Mouse (Mus musculus): ENCODE results near the gene Fam161b. TPM values are rescaled to one million over a fixed set of nuclear protein-coding genes. Genes with fewer than 3 reads are reported as not detected.
"Not testable (repeated sequence)": the region's sequence is repeated elsewhere in the genome, so short reads cannot be mapped to it uniquely, and the experiment has no call there.

The Fam161b gene
- total RNA-seq, 4 experiments from 2014 or later: 9.8 to 13.2 (median 11.0) TPM

DNA sequence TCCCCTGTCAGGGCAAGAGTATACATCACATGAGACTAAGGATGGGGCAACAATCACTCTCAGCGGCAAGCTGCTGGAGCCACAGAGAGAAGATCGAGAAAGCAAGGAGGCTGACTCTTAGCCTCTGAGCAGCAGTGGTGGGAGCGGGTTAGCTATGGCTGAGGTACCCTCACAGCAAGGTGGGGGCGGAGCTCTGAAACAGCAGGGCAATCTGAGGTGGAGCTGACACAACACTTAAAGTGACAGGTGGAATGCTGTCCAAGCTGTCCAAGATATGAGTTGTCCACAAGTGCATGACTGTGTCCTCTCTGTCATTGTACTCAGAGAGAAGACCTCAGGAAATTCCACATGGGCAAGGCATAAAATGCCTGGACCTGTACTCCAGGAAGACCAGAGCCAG is 20.7 kb upstream of the Fam161b start:
- DNase-seq (ENCODE audit: low spot score): no peak

DNA sequence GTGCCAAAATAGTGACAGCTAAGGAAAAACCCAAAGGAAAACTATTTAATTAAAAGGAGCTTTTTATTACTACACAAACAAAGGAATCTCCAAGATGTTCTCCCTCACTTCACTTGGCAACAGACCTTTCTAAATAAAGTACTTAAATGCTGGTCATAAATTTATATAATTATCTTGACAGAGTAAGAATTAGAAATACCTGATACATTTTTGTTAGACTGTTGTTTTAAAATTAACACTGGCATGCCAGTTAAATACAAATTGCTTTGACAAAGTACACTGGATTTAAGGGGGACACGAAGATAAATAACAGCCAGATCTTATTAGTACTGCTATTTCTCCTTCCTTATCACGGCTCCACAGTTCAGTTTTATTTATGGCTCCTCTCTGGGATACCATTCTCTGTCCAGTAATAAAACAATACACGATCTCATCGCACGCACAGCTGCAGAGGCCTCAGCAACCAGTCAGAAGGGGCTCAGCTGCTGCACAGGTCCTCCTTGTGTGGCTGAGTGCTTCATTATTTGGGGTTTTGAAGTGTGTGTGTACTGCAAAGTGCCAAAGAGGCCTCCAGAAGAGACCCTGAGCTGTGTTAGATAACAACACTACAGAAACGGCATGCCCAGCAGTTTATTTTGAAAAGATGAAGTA is 12.3 kb upstream of the Fam161b start:
- no peak for DNase-seq (ENCODE audit: low spot score)

DNA sequence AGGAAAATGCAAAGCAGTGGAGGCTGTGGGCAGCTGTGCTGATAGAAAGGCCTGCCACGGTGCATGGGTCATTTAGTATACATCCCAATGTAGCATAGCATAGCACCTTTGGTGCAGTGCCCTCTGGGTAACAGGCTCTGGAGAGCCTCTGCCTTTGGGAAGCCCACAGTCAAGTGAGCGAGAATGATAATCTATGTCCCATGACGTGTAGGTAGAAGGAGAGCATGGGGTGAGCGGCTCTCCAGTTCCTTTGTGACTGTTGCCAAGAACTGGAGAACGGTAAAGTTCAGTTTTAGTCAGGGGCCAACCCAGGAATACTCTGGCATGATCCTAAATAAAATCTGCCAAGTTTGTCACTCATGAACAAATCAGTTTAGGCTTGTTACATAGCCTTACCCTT is 10.0 kb upstream of the Fam161b start:
- no peak for DNase-seq (ENCODE audit: low spot score)

DNA sequence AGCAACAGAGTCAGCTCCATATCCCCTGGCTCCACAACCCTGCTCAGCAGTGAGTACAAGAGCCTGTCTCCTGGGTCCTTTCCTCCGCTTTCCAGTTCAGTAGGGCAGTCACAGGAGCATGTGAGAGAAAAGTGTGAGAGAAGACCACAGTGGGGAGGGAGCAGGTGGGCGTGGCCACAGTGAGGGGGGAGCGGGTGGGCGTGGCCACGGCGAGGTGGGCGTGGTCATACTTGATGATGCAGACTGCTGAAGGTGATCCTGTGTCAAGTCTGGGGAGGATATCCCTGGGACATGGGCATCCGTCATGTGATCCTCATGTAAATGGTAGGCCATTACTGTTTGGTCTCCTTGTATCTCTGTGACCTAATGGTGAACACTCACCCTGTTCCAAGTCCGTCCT is 5.3 kb upstream of the Fam161b start:
- DNase-seq (ENCODE audit: low spot score): no peak

DNA sequence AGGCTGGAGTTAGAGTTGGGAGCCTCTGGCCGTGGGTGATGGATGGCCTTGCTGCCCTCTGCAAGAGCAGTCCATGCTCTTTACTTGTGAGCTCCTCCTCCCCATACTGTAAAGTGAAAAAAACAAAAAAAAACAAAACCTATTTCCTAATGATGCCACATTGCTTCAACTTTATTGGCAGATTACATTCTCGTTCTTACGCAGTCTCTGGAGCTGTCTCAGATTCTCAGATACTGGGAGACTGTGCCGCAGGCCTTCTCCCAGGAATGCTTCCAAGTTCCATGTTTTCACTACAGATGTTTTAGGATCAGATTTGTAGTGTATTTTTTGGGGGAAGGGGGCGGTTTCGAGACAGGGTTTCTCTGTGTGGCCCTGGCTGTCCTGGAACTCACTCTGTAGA is 3.5 kb upstream of the Fam161b start:
- no peak for DNase-seq (ENCODE audit: low spot score)

DNA sequence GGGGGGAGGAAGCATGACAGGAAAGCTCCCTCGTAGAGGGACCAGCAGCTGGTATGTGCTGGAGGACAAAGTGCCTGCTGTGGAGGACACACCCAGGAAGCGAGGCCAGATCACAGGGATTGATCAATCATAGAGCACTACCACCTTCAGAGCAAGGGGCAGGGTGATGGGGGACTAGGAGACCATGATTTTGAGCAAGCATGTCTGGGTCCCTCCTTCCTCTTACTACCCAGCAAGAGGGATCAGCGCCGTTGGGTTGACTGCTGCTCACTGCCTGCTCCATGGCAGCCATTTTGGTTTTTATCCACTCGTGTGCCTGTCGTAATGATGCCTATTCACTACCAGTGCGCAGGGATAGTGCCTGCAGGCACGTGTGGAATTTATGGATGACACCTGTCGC is 2.7 kb upstream of the Fam161b start:
- DNase-seq (ENCODE audit: low spot score): no peak

DNA sequence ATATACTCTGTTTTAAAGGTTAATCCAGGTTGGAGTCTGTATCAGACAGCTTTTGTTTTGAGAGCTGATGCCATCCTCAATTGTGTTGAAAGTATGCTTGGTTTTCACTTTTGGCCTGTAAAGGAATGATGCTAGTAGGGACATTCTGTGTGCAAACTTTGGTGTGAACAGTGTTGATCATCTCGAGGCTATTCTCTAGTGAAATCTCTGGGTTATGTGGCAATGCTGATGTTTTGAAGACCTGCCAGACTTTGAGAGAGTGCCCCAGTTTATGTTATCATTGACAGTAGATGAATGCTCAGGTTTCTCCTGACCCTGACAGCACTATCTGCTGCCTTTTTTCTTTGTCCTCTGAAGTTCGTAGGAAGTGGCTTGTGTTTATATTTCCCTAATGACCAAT is 1.2 kb upstream of the Fam161b start:
- no peak for DNase-seq (ENCODE audit: low spot score)

DNA sequence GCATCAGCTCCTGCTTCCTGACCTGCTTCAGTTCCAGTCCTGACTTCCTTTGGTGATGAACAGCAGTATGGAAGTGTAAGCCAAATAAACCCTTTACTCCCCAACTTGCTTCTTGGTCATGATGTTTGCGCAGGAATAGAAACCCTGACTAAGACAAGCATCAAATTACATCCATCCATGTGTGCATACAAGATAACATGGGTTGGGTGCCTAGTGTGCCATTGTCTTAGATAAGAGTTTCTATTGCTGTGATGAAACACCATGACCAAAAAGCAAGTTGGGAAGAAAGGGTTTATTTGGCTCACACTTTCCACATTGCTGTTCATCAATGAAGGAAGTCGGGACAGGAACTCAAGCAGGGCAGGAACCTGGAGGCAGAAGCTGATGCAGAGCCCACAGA is 2.9 kb downstream of the Fam161b start:
- DNase-seq (ENCODE audit: low spot score): not testable (repeated sequence)

DNA sequence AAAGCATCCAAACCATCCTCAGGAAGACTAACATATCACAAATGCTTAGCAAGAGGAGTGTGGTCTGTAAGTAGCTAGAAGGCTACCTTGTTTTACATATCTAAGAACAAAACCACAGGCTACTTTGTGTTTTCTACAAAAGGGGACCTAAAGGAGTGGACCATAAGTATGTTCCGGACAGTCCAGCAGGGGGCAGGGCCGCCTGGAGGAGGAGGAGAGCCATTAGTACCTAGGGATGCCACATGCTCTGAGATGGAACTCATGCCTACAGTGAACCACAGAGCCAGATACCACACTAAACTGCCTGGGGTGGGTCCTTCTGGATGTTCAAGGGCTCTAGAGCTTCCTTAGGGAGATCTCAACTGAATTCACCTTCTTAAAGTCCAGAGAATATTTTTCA is 14.4 kb downstream of the Fam161b start:
- DNase-seq (ENCODE audit: low spot score): no peak

DNA sequence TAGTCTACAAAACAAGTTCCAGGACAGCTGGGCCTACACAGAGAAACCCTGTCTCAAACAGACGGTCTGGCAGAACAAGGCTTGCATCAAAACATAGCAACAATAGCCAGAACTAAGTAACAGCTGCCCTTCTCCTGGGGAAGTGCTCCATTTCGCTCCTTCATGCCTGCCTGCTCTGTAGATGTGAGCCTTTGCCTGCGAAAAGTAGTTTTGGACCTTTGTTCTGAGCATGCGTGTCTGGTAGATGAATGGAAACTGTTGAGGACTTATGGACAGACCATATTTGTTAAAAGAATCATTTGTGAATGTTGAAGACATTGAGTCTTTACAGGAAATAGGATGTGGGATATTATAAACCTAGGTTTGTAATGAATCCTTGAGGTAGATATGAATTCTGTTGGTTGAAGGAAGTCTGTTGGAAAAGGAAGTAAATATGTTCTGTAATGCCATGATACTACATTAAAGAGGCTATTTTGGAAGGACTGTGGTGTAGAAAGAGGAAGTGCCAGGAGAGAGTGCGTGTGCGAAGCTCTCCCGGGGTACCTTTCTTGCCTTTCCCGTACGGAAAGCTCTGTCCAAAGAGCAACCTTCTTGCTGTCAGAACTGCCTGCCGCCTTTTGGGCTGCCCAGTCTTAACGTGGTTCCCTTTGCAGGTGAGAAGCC is 24.5 kb downstream of the Fam161b start:
- no peak for DNase-seq (ENCODE audit: low spot score)

DNA sequence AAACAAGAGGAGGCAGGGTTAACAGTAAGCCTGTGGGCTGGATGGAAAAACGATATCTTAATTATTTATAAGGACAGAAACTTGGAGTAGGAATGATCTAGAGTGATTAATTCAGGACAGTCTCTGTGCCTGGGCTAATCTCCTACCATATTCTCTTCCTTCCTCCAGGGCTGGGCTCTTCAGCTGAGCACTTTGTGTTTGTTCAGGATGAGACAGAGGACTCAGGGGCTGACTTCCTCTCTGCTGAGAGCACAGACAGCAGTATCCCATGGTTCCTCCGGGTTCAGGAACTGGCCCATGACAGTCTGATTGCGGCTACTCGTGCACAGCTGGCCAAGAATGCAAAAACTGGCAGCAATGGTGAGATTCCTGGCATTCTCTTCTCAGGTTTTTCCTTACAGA is 34.5 kb downstream of the Fam161b start:
- DNase-seq (ENCODE audit: low spot score): peak; percentile 43

DNA sequence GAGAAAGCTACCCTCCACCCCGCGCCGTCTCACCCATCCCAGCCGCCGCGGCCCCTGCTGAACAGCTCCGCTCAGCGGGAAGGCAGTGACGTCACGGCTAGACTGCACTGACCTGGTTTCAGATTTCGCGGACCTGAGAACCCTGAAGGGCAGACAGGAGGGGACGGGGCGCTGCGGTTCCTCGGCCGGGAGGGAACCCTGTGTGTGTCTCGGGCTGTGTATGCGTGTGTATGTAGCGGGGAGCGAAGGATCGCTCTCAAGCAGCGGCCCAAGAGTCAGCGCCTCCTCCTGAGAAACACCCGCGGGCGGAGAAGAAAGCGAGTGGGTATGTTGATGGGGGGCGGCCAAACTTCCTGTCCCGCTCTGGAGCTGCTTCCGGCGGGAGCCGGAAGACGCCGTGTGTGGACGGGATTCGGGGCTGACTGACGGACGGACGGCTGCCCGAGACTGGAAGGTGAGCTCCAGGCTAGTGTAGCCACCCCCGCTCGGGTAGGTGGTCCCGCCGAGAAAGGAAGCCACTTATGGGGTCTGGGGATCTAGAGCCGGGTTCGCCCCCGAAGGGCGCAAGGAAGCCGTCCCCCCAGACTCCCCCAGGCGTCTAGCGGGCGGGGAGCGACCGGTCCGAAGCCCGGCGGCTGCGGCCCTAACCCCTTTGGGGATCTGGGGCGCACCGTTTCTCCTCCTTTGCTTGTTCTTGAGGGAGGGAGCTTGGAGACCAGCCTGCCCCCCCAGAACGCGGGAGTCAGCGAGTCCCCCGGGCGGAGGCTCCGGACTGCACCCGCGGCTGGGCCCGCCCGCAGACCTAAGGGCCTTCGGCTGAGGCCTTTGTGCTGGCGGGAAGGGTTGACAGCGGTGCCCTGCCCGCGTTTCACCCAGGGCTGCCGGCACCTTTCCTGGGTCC is 44.7 kb downstream of the Fam161b start, which contains the start of gene Zfp410:
TSS of gene Zfp410 (plus strand) at position 132 of the 901 bp plus-strand sequence.
- DNase-seq (ENCODE audit: low spot score): peak; percentile 87

DNA sequence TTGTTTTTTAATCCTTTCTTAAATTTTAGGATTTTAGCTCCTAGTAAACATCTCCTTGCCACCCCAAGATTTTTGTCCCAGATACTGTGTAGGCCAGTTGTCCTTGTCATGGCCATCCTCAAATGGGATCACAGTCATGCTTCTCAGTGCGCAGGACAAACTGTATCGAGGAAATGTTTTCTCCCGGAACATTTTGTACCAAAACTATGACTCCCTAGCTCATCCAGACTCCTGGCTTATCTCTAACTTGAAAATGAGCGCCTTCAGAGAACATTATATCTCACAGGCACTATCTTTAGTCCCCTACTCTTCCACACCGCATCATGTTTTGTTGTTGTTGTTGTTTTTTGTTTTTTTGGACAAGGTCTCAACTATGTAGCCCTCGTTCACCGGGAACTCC is 45.6 kb downstream of the Fam161b start:
- peak; percentile 20 for DNase-seq (ENCODE audit: low spot score)

DNA sequence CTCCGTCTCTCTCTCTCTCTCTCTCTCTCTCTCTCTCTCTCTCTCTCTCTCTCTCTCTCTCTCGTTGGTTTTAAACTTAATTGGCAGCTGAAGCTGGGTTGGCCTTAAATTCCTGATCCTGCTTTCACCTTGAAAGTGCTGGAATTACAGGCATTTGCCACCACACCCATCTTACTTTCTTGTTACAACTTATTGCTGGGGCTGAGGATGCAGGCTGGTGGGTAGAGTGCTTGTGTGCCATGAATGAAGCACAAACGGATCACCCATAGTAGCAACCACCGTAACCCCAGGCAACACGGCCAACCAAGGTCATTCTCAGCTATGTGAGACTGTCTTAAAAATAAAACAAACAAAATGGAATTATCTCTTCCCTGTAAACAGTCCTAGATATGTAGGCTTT is 50.3 kb downstream of the Fam161b start:
- no peak for DNase-seq (ENCODE audit: low spot score)

DNA sequence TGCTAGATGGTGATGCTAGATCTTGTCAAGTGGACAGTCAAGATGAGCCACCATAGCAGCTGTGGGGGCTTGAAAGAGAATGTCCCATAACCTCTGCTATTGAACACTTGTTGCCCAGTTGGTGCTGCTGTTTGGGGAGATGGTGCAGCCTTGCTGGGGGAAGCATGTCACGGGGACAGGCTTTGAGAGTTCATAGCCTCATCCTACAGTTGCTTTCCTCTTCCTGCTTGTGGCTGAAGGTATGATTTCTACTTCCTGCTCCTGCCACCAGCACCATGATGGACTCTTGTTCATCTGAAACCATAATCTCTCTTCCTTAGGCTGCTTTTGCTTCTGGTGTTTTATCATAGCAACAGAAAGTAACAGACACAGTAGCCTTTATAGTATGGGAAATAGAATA is 57.1 kb downstream of the Fam161b start:
- DNase-seq (ENCODE audit: low spot score): no peak

DNA sequence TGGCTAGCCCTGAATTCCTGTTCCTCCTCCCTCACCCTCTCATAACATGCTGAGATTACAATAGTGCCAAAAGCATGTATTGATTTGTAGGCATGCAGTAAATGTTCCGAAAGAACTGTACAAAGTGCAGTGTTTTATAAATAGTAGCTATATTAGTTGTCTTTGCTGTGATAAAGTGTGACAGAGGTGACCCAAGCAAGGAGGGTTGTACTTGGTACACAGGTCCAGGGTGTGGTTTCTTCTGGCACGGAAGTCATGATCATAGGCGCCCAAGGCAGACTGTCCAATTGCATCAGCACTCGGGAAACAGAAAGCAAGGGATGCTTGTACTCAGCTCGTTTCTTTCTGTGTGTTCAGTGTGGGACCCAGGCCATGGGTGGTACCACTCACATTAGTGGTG is 57.5 kb downstream of the Fam161b start:
- no peak for DNase-seq (ENCODE audit: low spot score)

DNA sequence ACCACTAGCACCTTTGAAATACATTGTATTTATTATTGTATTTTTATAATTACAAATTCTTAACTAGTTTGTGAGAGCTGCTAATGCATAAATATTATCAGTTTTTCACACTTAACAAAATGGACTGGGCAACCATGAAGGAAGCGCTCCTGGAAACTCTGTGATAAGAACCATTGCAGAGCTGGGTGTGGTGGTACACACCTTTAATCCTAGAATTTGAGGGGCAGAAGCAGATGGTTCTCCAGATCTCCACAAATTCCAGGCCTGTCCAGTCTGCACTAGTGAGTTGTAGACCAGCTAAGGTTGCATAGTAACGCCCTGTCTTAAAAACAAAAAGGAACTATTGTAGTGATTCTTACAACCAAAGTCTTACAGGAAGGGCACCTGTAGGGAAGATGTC is 62.4 kb downstream of the Fam161b start:
- no peak for DNase-seq (ENCODE audit: low spot score)

DNA sequence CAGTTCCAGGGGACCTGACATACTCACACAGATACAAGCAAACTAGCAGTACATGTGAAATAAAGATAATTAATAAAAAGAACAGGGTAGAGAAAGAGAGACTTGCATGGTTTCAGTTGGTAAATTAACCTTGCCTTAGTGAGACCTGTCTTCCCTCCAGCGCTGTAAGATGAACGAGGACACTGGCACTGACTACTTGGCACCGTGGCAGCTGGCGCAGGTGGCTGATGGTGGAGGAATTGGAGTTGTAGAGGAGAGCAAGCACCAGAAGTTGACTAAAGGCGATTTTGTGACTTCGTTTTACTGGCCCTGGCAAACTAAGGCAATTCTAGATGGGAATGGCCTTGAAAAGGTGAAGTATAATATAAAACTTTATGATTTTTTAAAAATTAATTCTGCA is 63.8 kb downstream of the Fam161b start:
- no peak for DNase-seq (ENCODE audit: low spot score)
